Mouse (Mus musculus): ENCODE results near the gene Axin2. TPM values are rescaled to one million over a fixed set of nuclear protein-coding genes. Genes with fewer than 3 reads are reported as not detected.

Axin2 gene
- polyA plus RNA-seq, 1 experiment from 2014 or later, result 0.17 TPM

GRCm38 (mm10) chr11:108923781-108924180 is 3.6 kb downstream of the Axin2 start:
- no peak overlapping the region for H3K27ac ChIP-seq (ENCODE audit: low read length)
- WGBS (ENCODE audit: insufficient replicate concordance), result 22% methylated on average over 13 of the region's 13 CpGs
- no peak overlapping the region for H3K9ac ChIP-seq (ENCODE audit: low read depth, low read length)
- H3K4me1 ChIP-seq (ENCODE audit: control insufficient read depth, low read depth, low read length), result no peaks in the 10 kb centered on the region; the same call in 1 of the 2 replicates
- no peak overlapping the region for H3K4me2 ChIP-seq (ENCODE audit: low read depth, low read length)
- no peaks in the 10 kb centered on the region for H3K9me3 ChIP-seq (replicated peaks; ENCODE audit: control insufficient read depth, low read length)
- no peaks in the 10 kb centered on the region for H3K36me3 ChIP-seq (ENCODE audit: control insufficient read depth, insufficient read depth)
- H3K27me3 ChIP-seq (ENCODE audit: control insufficient read depth, insufficient read depth, low read depth, low read length), result peaks cover 47% of the 10 kb centered on the region
- no peak overlapping the region for H3K4me3 ChIP-seq (ENCODE audit: low read depth, low read length)
- ATAC-seq (ENCODE audit: low read depth), result no peak

DNA sequence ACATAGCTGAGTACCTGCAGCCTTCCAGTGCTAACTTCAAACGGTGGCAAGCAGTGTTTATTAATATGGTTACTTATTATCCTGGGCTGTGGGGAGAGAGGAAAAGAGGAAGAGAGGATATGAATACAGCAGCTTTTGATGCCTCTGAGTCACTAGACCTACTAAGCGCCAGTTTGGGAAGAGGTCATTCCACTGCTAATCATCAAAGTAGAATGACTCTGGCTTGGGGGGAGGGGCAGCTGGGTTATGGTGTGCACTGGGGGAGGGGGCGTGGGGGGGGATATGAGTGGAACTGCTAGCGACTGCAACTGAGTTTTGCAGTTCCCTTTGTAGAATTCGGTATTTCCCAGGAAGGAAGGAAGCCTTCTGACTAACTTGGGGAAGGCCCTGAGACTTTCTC is 4.2 kb downstream of the Axin2 start:
- no peak overlapping the region for H3K4me2 ChIP-seq (ENCODE audit: low read depth, low read length)
- H3K36me3 ChIP-seq (ENCODE audit: control insufficient read depth, insufficient read depth), result no peaks in the 10 kb centered on the region
- no peak overlapping the region for H3K9ac ChIP-seq (ENCODE audit: low read depth, low read length)
- no peak overlapping the region for H3K4me3 ChIP-seq (ENCODE audit: low read depth, low read length)
- no peak for ATAC-seq (ENCODE audit: low read depth)
- no peak overlapping the region for H3K27ac ChIP-seq (ENCODE audit: low read length)
- no peaks in the 10 kb centered on the region; the same call in 1 of the 2 replicates for H3K4me1 ChIP-seq (ENCODE audit: control insufficient read depth, low read depth, low read length)
- WGBS (ENCODE audit: insufficient replicate concordance), result 7% methylated on average over 5 of the region's 5 CpGs
- no peaks in the 10 kb centered on the region for H3K9me3 ChIP-seq (replicated peaks; ENCODE audit: control insufficient read depth, low read length)
- H3K27me3 ChIP-seq (ENCODE audit: control insufficient read depth, insufficient read depth, low read depth, low read length), result peaks cover 47% of the 10 kb centered on the region

- H3K9ac ChIP-seq (ENCODE audit: low read depth, low read length), result no peak overlapping the region
- H3K4me2 ChIP-seq (ENCODE audit: low read depth, low read length), result no peak overlapping the region
- WGBS (ENCODE audit: insufficient replicate concordance), result 22% methylated on average over 6 of the region's 6 CpGs
- H3K27ac ChIP-seq (ENCODE audit: low read length), result no peak overlapping the region
- no peaks in the 10 kb centered on the region; the same call in 1 of the 2 replicates for H3K4me1 ChIP-seq (ENCODE audit: control insufficient read depth, low read depth, low read length)
- ATAC-seq (ENCODE audit: low read depth), result no peak
- no peaks in the 10 kb centered on the region for H3K36me3 ChIP-seq (ENCODE audit: control insufficient read depth, insufficient read depth)
- H3K9me3 ChIP-seq (replicated peaks; ENCODE audit: control insufficient read depth, low read length), result no peaks in the 10 kb centered on the region
- H3K27me3 ChIP-seq (ENCODE audit: control insufficient read depth, insufficient read depth, low read depth, low read length), result peaks cover 43% of the 10 kb centered on the region
- no peak overlapping the region for H3K4me3 ChIP-seq (ENCODE audit: low read depth, low read length)
These were observed 5.1 kb downstream of the Axin2 start for GRCm38 (mm10) chr11:108925202-108925601.

DNA sequence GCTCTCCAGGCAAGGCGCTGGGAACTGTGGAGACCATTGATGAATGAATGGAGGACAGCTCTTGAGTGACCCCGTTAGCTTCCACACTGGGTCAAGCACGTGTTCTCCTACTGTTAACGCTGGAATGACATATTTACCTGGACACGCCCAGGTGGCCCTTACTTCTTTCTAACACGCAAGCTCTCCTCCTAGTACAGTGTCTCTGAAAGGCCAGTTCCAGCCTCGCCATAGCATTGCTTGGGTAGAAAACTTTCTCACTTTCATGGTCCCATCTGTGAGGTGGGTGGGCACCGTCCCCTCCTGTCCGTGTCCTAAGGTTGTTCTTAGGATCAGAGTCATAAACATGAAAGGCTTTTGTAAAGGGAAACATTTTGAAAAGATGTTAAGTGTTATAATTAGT is 5.7 kb downstream of the Axin2 start:
- 70% methylated on average over 9 of the region's 9 CpGs for WGBS (ENCODE audit: insufficient replicate concordance)
- Histone ChIP-seq H3K27me3 (ENCODE audit: control insufficient read depth, insufficient read depth, low read depth, low read length) (peaks cover 36% of the 10 kb centered on the region), H3K9ac (ENCODE audit: low read depth, low read length) (no peak overlapping the region), H3K9me3 (replicated peaks; ENCODE audit: control insufficient read depth, low read length) (no peaks in the 10 kb centered on the region), H3K4me1 (ENCODE audit: control insufficient read depth, low read depth, low read length) (no peaks in the 10 kb centered on the region; the same call in 1 of the 2 replicates), H3K36me3 (ENCODE audit: control insufficient read depth, insufficient read depth) (no peaks in the 10 kb centered on the region), H3K4me3 (ENCODE audit: low read depth, low read length) (no peak overlapping the region), H3K27ac (ENCODE audit: low read length) (no peak overlapping the region), H3K4me2 (ENCODE audit: low read depth, low read length) (no peak overlapping the region)
- ATAC-seq (ENCODE audit: low read depth), result no peak

- ATAC-seq (ENCODE audit: low read depth), result no peak
- Histone ChIP-seq H3K4me1 (ENCODE audit: control insufficient read depth, low read depth, low read length) (no peaks in the 10 kb centered on the region; the same call in 1 of the 2 replicates), H3K27ac (ENCODE audit: low read length) (no peak overlapping the region), H3K4me2 (ENCODE audit: low read depth, low read length) (no peak overlapping the region), H3K36me3 (ENCODE audit: control insufficient read depth, insufficient read depth) (no peaks in the 10 kb centered on the region), H3K9ac (ENCODE audit: low read depth, low read length) (no peak overlapping the region), H3K4me3 (ENCODE audit: low read depth, low read length) (no peak overlapping the region), H3K27me3 (ENCODE audit: control insufficient read depth, insufficient read depth, low read depth, low read length) (peaks cover 29% of the 10 kb centered on the region), H3K9me3 (replicated peaks; ENCODE audit: control insufficient read depth, low read length) (no peaks in the 10 kb centered on the region)
- WGBS (ENCODE audit: insufficient replicate concordance), result 58% methylated on average over 10 of the region's 10 CpGs
These were observed 6.4 kb downstream of the Axin2 start for GRCm38 (mm10) chr11:108926345-108927092.

DNA sequence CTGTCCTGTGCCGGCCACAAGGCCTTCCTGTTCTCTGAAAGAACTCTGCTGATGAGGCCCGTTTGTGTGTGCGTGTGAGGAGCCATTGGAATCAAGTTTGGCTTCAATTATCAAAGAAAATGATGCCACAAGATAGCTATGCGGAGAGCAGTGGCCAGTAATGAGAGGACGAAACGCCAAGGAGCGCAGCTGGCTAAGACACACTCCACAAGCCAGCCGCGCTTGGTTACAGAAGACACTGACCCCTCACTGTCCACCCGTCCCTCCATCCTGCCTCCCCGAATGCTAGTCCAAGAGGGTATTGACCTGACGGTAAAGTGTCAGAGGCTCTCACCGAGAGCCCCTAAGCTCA is 6.9 kb downstream of the Axin2 start:
- 71% methylated on average over 13 of the region's 13 CpGs for WGBS (ENCODE audit: insufficient replicate concordance)
- no peaks in the 10 kb centered on the region for H3K9me3 ChIP-seq (replicated peaks; ENCODE audit: control insufficient read depth, low read length)
- H3K9ac ChIP-seq (ENCODE audit: low read depth, low read length), result no peak overlapping the region
- peaks cover 24% of the 10 kb centered on the region for H3K27me3 ChIP-seq (ENCODE audit: control insufficient read depth, insufficient read depth, low read depth, low read length)
- ATAC-seq (ENCODE audit: low read depth), result no peak
- H3K27ac ChIP-seq (ENCODE audit: low read length), result no peak overlapping the region
- H3K36me3 ChIP-seq (ENCODE audit: control insufficient read depth, insufficient read depth), result no peaks in the 10 kb centered on the region
- H3K4me2 ChIP-seq (ENCODE audit: low read depth, low read length), result no peak overlapping the region
- no peak overlapping the region for H3K4me3 ChIP-seq (ENCODE audit: low read depth, low read length)
- H3K4me1 ChIP-seq (ENCODE audit: control insufficient read depth, low read depth, low read length), result no peaks in the 10 kb centered on the region

GRCm38 (mm10) chr11:108928096-108928495 is 7.9 kb downstream of the Axin2 start:
- WGBS (ENCODE audit: insufficient replicate concordance), result 59% methylated on average over 8 of the region's 8 CpGs
- H3K4me2 ChIP-seq (ENCODE audit: low read depth, low read length), result no peak overlapping the region
- H3K4me1 ChIP-seq (ENCODE audit: control insufficient read depth, low read depth, low read length), result no peaks in the 10 kb centered on the region
- H3K36me3 ChIP-seq (ENCODE audit: control insufficient read depth, insufficient read depth), result no peaks in the 10 kb centered on the region
- no peak for ATAC-seq (ENCODE audit: low read depth)
- H3K4me3 ChIP-seq (ENCODE audit: low read depth, low read length), result no peak overlapping the region
- no peak overlapping the region for H3K27ac ChIP-seq (ENCODE audit: low read length)
- H3K9me3 ChIP-seq (replicated peaks; ENCODE audit: control insufficient read depth, low read length), result no peaks in the 10 kb centered on the region
- H3K9ac ChIP-seq (ENCODE audit: low read depth, low read length), result no peak overlapping the region
- H3K27me3 ChIP-seq (ENCODE audit: control insufficient read depth, insufficient read depth, low read depth, low read length), result peaks cover 14% of the 10 kb centered on the region

DNA sequence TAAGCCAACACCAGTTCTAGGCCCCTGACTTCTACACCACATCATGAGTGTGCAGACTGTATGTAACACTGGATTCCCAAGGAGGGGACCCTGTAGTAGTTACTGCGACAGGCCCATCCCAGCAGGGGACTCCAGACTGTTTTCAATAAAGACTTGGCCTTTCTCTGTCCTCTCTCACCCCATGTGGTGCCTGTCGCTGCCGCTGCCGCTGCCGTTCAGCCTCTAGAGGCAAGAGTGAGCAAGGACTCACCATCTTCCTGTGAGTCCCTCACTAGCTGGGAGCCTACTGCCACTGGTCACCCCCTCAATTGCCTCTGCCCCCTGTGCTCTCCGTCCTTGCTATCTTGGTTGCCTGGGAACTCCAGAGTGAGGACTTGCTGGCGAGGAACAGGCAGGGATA is 8.6 kb downstream of the Axin2 start:
- Histone ChIP-seq H3K9ac (ENCODE audit: low read depth, low read length) (no peak overlapping the region), H3K27ac (ENCODE audit: low read length) (no peak overlapping the region), H3K27me3 (ENCODE audit: control insufficient read depth, insufficient read depth, low read depth, low read length) (peaks cover 7% of the 10 kb centered on the region), H3K4me2 (ENCODE audit: low read depth, low read length) (no peak overlapping the region), H3K4me3 (ENCODE audit: low read depth, low read length) (no peak overlapping the region), H3K36me3 (ENCODE audit: control insufficient read depth, insufficient read depth) (no peaks in the 10 kb centered on the region), H3K4me1 (ENCODE audit: control insufficient read depth, low read depth, low read length) (no peaks in the 10 kb centered on the region), H3K9me3 (replicated peaks; ENCODE audit: control insufficient read depth, low read length) (no peaks in the 10 kb centered on the region)
- WGBS (ENCODE audit: insufficient replicate concordance), result 51% methylated on average over 7 of the region's 7 CpGs
- no peak for ATAC-seq (ENCODE audit: low read depth)

DNA sequence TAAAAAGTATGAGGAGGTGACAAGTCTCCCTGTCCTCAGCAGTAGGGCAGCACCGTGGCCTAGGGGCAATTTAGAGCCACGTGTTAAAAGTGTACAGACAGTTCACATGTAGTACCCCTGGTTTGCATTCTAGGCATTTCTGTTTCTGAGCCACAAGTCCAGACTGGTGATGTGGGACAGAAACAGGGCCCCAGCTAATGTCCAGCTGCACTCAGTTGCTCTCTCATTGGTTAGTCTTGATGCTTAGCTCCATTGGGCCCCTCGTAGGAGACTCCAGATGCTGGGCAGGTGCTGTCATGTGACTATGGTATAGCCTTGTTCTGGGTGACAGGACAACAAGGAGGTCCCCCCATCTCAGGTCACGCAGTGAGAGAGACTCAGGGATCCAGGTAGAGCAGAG is 9.0 kb downstream of the Axin2 start:
- H3K4me1 ChIP-seq (ENCODE audit: control insufficient read depth, low read depth, low read length), result no peaks in the 10 kb centered on the region
- no peak for ATAC-seq (ENCODE audit: low read depth)
- WGBS (ENCODE audit: insufficient replicate concordance), result 44% methylated on average over 4 of the region's 4 CpGs

More for the DNA sequence above, 9.0 kb downstream of the Axin2 start:
- Histone ChIP-seq H3K9me3 (replicated peaks; ENCODE audit: control insufficient read depth, low read length) (no peaks in the 10 kb centered on the region), H3K9ac (ENCODE audit: low read depth, low read length) (no peak overlapping the region), H3K4me2 (ENCODE audit: low read depth, low read length) (no peak overlapping the region), H3K27me3 (ENCODE audit: control insufficient read depth, insufficient read depth, low read depth, low read length) (peaks cover 4% of the 10 kb centered on the region; the same call in 1 of the 2 replicates), H3K4me3 (ENCODE audit: low read depth, low read length) (no peak overlapping the region), H3K27ac (ENCODE audit: low read length) (no peak overlapping the region), H3K36me3 (ENCODE audit: control insufficient read depth, insufficient read depth) (no peaks in the 10 kb centered on the region)

Measured in liver, embryonic 16.5 days (tissue).